Mouse (Mus musculus): ENCODE results near the gene Vmn1r29. TPM values are rescaled to one million over a fixed set of nuclear protein-coding genes. Genes with fewer than 3 reads are reported as not detected.
"Not testable (repeated sequence)": the region's sequence is repeated elsewhere in the genome, so short reads cannot be mapped to it uniquely, and the experiment has no call there.

Vmn1r29 gene
- polyA plus RNA-seq (2014; fragmentation: Nextera tagmentation; extraction: Ambion mirVana), result not detected in 2 replicates

DNA sequence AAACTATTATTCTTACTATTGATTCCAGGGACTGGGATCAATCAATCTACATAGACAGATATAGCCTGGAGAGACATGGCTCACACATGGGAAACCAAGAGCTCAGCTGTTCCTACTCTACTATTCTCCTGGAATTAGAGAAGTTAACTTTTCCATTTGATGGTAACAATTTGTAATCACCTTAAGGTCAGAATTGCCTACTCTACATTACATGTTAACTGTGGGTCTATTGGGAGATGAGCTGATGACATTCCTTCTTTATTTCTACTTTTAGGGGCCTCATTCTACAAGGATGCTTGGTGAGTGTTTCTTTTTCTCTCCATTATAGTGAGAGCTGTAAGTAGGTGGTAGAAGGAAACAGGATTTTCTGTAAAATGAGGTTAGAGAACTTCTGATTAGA is at the start of gene Vmn1r29:
Gene Vmn1r29, plus strand, starts transcription at position 301 of the 400 bp plus-strand sequence.
- Histone ChIP-seq H3K9ac (ENCODE audit: low read depth, low read length) (no peak within 1 kb of the TSS), H3K36me3 (ENCODE audit: control insufficient read depth, insufficient read depth, low read length) (no peaks in the 10 kb centered on the region), H3K9me3 (ENCODE audit: control insufficient read depth, low read length) (no peaks in the 10 kb centered on the region; the same call in 1 of the 2 replicates), H3K27ac (ENCODE audit: low read depth, low read length) (no peak within 1 kb of the TSS), H3K4me2 (no peak within 1 kb of the TSS), H3K27me3 (replicated peaks; ENCODE audit: control insufficient read depth, insufficient read depth, low read length) (no peaks in the 10 kb centered on the region), H3K4me1 (replicated peaks; ENCODE audit: control insufficient read depth, insufficient read depth, low read length) (no peaks in the 10 kb centered on the region), H3K4me3 (ENCODE audit: low read depth, low read length) (no peak within 1 kb of the TSS)
- DNase-seq (ENCODE audit: low spot score) (no peak), ATAC-seq (replicated peaks; ENCODE audit: low FRiP score) (no peak)

DNA sequence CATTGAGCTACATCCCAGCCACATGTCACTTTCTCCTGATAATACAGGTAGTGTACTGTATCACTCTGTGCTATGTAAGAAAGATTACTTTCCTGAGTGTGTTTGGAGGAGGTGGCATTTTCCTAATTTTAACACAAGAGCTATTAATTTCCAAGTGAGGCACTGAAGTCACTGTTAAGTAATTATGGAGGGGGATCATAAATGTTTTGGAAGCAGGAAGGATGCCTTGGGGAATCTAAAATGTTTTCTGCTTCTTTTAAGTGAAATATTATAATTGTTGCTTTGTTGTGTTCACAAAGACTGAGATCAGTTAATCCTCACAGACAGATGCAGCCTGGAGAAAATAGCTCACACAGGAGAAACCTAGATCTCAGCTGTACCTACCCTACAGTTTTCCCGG is 39.6 kb upstream of the Vmn1r29 start, which contains the start of gene Vmn1r28:
Gene Vmn1r28, plus strand, starts transcription at position 301 of the 400 bp plus-strand sequence.
- ATAC-seq (replicated peaks; ENCODE audit: low FRiP score) (no peak), DNase-seq (ENCODE audit: low spot score) (no peak)
- no peak within 1 kb of the TSS for H3K27ac ChIP-seq (ENCODE audit: low read depth, low read length)
- WGBS, result 77% methylated on average over 1 of the region's 1 CpGs
- no peak within 1 kb of the TSS for H3K4me3 ChIP-seq (ENCODE audit: low read depth, low read length)
- H3K36me3 ChIP-seq (ENCODE audit: control insufficient read depth, insufficient read depth, low read length), result no peaks in the 10 kb centered on the region
- no peak within 1 kb of the TSS for H3K4me2 ChIP-seq
- no peaks in the 10 kb centered on the region for H3K4me1 ChIP-seq (replicated peaks; ENCODE audit: control insufficient read depth, insufficient read depth, low read length)
- H3K9ac ChIP-seq (ENCODE audit: low read depth, low read length), result no peak within 1 kb of the TSS
- no peaks in the 10 kb centered on the region for H3K9me3 ChIP-seq (ENCODE audit: control insufficient read depth, low read length)
- H3K27me3 ChIP-seq (replicated peaks; ENCODE audit: control insufficient read depth, insufficient read depth, low read length), result no peaks in the 10 kb centered on the region

DNA sequence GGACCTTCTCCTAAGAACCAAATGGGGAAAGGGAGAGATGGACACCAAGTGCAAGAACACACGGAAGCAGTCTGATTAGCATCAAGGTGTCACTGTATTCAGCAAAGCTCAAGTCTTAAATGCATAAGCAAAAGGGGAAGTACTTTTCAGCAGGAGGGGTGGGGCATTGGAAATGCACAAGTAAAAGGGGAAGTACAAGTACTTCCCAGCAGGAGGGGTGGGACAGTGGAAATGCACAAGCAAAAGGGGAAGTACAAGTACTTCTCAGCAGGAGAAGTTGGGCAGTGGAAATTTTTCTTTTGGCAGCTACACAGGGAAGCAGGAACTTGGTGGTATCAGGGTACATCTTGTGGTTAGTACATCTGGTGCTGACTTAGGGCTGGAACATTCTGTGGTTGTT is 21.7 kb upstream of the Vmn1r29 start:
- not testable (repeated sequence) for H3K4me2 ChIP-seq; H3K4me1 ChIP-seq (replicated peaks; ENCODE audit: control insufficient read depth, insufficient read depth, low read length); H3K27me3 ChIP-seq (replicated peaks; ENCODE audit: control insufficient read depth, insufficient read depth, low read length); H3K9ac ChIP-seq (ENCODE audit: low read depth, low read length); H3K4me3 ChIP-seq (ENCODE audit: low read depth, low read length); ATAC-seq (replicated peaks; ENCODE audit: low FRiP score); DNase-seq (ENCODE audit: low spot score); H3K9me3 ChIP-seq (ENCODE audit: control insufficient read depth, low read length); H3K27ac ChIP-seq (ENCODE audit: low read depth, low read length); H3K36me3 ChIP-seq (ENCODE audit: control insufficient read depth, insufficient read depth, low read length)
- 85% methylated on average over 1 of the region's 1 CpGs for WGBS

DNA sequence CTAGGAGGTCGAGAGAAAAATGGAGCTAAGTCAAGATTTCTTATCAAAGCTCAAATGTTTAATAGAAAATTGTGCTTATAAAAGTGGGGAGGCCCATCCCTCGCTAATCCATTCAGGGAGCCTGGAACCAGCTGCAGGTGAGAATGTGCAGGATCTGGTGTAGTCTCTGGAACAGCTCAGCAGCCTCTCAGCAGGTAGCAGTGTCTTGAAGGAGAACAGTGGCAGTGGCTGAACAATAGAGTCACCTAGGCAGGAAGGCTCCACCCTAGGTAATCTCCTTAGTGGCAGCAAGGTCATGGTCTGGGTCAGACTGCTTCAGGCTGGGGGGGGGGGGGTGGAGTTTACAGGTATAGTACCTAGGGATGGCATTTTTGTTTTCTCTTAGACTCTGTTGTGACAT is 9.1 kb upstream of the Vmn1r29 start:
- no peak overlapping the region for H3K4me3 ChIP-seq (ENCODE audit: low read depth, low read length)
- no peak overlapping the region for H3K4me2 ChIP-seq
- no peak overlapping the region for H3K27ac ChIP-seq (ENCODE audit: low read depth, low read length)
- no peaks in the 10 kb centered on the region for H3K4me1 ChIP-seq (replicated peaks; ENCODE audit: control insufficient read depth, insufficient read depth, low read length)
- H3K9me3 ChIP-seq (ENCODE audit: control insufficient read depth, low read length), result no peaks in the 10 kb centered on the region
- no peaks in the 10 kb centered on the region for H3K27me3 ChIP-seq (replicated peaks; ENCODE audit: control insufficient read depth, insufficient read depth, low read length)
- DNase-seq (ENCODE audit: low spot score) (no peak), ATAC-seq (replicated peaks; ENCODE audit: low FRiP score) (no peak)
- no peaks in the 10 kb centered on the region for H3K36me3 ChIP-seq (ENCODE audit: control insufficient read depth, insufficient read depth, low read length)
- H3K9ac ChIP-seq (ENCODE audit: low read depth, low read length), result no peak overlapping the region
- WGBS, result 59% methylated on average over 2 of the region's 2 CpGs

DNA sequence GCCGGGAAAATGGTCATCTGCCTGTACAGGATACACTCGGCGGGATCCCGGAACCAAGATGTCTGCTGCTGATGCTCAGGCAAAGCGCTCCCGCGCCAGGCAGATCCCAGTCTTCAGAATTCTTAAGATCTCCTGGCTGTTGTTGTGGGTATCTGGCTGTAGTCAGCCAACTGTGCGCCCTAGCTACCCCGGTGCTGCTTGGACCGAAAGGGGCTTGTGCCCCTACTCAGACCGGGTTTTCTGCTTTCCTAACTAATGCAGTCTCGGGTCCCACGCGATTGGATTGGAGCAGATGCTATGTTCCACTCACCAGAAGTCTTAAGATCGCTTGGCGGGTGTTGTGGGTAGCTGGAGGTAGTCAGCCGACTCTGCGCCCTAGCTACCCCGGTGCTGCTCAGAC is 2.8 kb upstream of the Vmn1r29 start:
- H3K27me3 ChIP-seq (replicated peaks; ENCODE audit: control insufficient read depth, insufficient read depth, low read length), result not testable (repeated sequence)

DNA sequence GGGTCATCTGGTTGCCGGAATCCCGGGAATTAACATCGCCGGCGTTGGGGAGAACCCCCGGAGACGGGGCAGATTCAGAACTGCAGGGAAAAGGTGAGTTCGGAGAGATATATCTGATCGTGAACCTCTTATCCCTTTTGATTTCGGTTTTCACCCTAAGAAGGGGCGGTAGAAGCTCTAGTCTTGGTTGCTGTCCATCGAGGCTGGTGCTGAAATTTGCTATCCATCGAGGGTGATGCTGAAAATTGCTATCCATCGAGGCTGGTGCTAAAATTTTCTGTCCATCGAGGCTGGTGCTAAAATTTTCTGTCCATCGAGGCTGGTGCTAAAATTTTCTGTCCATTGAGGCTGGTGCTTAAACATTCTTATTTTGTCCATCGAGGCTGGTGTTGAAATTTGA is 29.3 kb downstream of the Vmn1r29 start:
- not testable (repeated sequence) for H3K4me1 ChIP-seq (replicated peaks; ENCODE audit: control insufficient read depth, insufficient read depth, low read length); H3K9me3 ChIP-seq (ENCODE audit: control insufficient read depth, low read length); H3K9ac ChIP-seq (ENCODE audit: low read depth, low read length); H3K27me3 ChIP-seq (replicated peaks; ENCODE audit: control insufficient read depth, insufficient read depth, low read length); H3K36me3 ChIP-seq (ENCODE audit: control insufficient read depth, insufficient read depth, low read length); DNase-seq (ENCODE audit: low spot score); ATAC-seq (replicated peaks; ENCODE audit: low FRiP score); H3K4me3 ChIP-seq (ENCODE audit: low read depth, low read length); H3K4me2 ChIP-seq; H3K27ac ChIP-seq (ENCODE audit: low read depth, low read length)
- 77% methylated on average over 17 of the region's 17 CpGs for WGBS

More for the DNA sequence above, 2.8 kb upstream of the Vmn1r29 start:
- not testable (repeated sequence) for H3K36me3 ChIP-seq (ENCODE audit: control insufficient read depth, insufficient read depth, low read length); H3K9me3 ChIP-seq (ENCODE audit: control insufficient read depth, low read length); H3K4me3 ChIP-seq (ENCODE audit: low read depth, low read length); H3K27ac ChIP-seq (ENCODE audit: low read depth, low read length); H3K4me1 ChIP-seq (replicated peaks; ENCODE audit: control insufficient read depth, insufficient read depth, low read length); DNase-seq (ENCODE audit: low spot score); H3K9ac ChIP-seq (ENCODE audit: low read depth, low read length); ATAC-seq (replicated peaks; ENCODE audit: low FRiP score); H3K4me2 ChIP-seq
- WGBS, result 69% methylated on average over 19 of the region's 19 CpGs

Other genes with a start within 250 kb of the Vmn1r29 start
- gene Vmn1r27, start 82.7 kb upstream of the Vmn1r29 start, polyA plus RNA-seq (2014; fragmentation: Nextera tagmentation; extraction: Ambion mirVana), result not detected in 2 replicates
- gene Vmn1r28, start 39.5 kb upstream of the Vmn1r29 start, polyA plus RNA-seq (2014; fragmentation: Nextera tagmentation; extraction: Ambion mirVana), result not detected in 2 replicates
- not detected in 2 replicates for gene Vmn1r30, start 141.8 kb downstream of the Vmn1r29 start, polyA plus RNA-seq (2014; fragmentation: Nextera tagmentation; extraction: Ambion mirVana)
- not detected in 2 replicates for gene Vmn1r31, start 173.8 kb downstream of the Vmn1r29 start, polyA plus RNA-seq (2014; fragmentation: Nextera tagmentation; extraction: Ambion mirVana)